21 mouse cellular contexts compared by ENCODE assay signal in genomic region chr3:145242138-145242537, GRCm38 (mm10). TPM values are rescaled to one million over a fixed set of nuclear protein-coding genes. Genes with fewer than 3 reads are reported as not detected.
DNase-seq lines count a peak whose midpoint lies in the region; ATAC-seq and TF ChIP-seq lines count a peak whose summit lies in the region.
"Had no signal": no experiment of that assay in that cellular context is flagged by ENCODE, and none has a peak within 500 bp of the region (broad histone marks: within the 10 kb centered on the region; RNA-seq: fewer than 3 reads in every experiment).

No protein-coding gene starts in this region.

- peak; percentile 67 for DNase-seq in embryonic facial prominence, embryonic 11.5 days (ENCODE audit: low spot score)
- no peak for DNase-seq in embryonic facial prominence, embryonic 10.5 days (ENCODE audit: low spot score)
- peak; percentile 71 for DNase-seq in embryonic facial prominence, embryonic 14.5 days (ENCODE audit: low spot score)
- DNase-seq in forelimb bud, embryonic 11.5 days (ENCODE audit: low read depth, low spot score): peak; percentile 35
- peak; percentile 72 for DNase-seq in limb, embryonic 14.5 days (ENCODE audit: low spot score)
- no peak for DNase-seq in kidney, adult 2 months
- DNase-seq in lung, postnatal 10 days: no peak
- DNase-seq in thymus, postnatal 14 days: no peak
- DNase-seq: adrenal gland, adult 2 months; adrenal gland, postnatal 10 days; adrenal gland, postnatal 25 days; cerebellum, adult 11 months; cerebellum, adult 18-20 months; cerebellum, adult 8-10 months; cerebellum, adult 9-11 months; cerebellum, postnatal 14 days; cerebellum, postnatal 36 days had no signal

- H3K27ac ChIP-seq in embryonic facial prominence, embryonic 11.5 days (replicated peaks; ENCODE audit: low read depth, low read length): no peak overlapping the region
- no peak overlapping the region for H3K27ac ChIP-seq in embryonic facial prominence, embryonic 10.5 days (replicated peaks)
- no peak overlapping the region for H3K27ac ChIP-seq in embryonic facial prominence, embryonic 14.5 days (replicated peaks; ENCODE audit: low read depth, low read length)
- 0 out of 2 replicates have a peak overlapping the region, but pooled peaks have one; percentile 49 for H3K27ac ChIP-seq in limb, embryonic 14.5 days (replicated peaks; ENCODE audit: low read depth, low read length)
- no peak overlapping the region for H3K27ac ChIP-seq in kidney, adult 2 months (ENCODE audit: insufficient read depth, low read depth, low read length)
- H3K27ac ChIP-seq: embryonic facial prominence, embryonic 13.5 days; forebrain, embryonic 12.5 days had no signal

- H3K9ac ChIP-seq in embryonic facial prominence, embryonic 11.5 days (replicated peaks; ENCODE audit: low read length): no peak overlapping the region
- H3K9ac ChIP-seq in embryonic facial prominence, embryonic 14.5 days (ENCODE audit: low read depth, low read length): no peak overlapping the region
- no peak overlapping the region for H3K9ac ChIP-seq in limb, embryonic 14.5 days (ENCODE audit: low read depth, low read length, severe bottlenecking)
- H3K9ac ChIP-seq: embryonic facial prominence, embryonic 13.5 days; forebrain, embryonic 12.5 days had no signal

- no peak overlapping the region for H3K4me2 ChIP-seq in embryonic facial prominence, embryonic 11.5 days (ENCODE audit: low read depth, low read length)
- no peak overlapping the region for H3K4me2 ChIP-seq in embryonic facial prominence, embryonic 14.5 days (ENCODE audit: low read depth, low read length)
- H3K4me2 ChIP-seq in limb, embryonic 14.5 days (replicated peaks; ENCODE audit: low read depth, low read length, severe bottlenecking): no peak overlapping the region
- H3K4me2 ChIP-seq: embryonic facial prominence, embryonic 13.5 days; forebrain, embryonic 12.5 days had no signal

- no peak for TF ChIP-seq CTCF in kidney, adult 2 months (conservative IDR thresholded peaks at IDR 0.05; ENCODE audit: insufficient read depth, insufficient read length, low read depth, low read length)

- no peaks in the 10 kb centered on the region for H3K36me3 ChIP-seq in embryonic facial prominence, embryonic 11.5 days (replicated peaks; ENCODE audit: control insufficient read depth, insufficient read depth, low read depth, low read length)
- no peaks in the 10 kb centered on the region for H3K36me3 ChIP-seq in embryonic facial prominence, embryonic 10.5 days (replicated peaks)
- no peaks in the 10 kb centered on the region for H3K36me3 ChIP-seq in embryonic facial prominence, embryonic 14.5 days (ENCODE audit: control insufficient read depth, insufficient read depth, low read length)
- H3K36me3 ChIP-seq in limb, embryonic 14.5 days (ENCODE audit: control insufficient read depth, insufficient read depth, low read length): no peaks in the 10 kb centered on the region
- no peaks in the 10 kb centered on the region for H3K36me3 ChIP-seq in kidney, adult 2 months (ENCODE audit: control insufficient read depth, insufficient read depth, low read length)
- H3K36me3 ChIP-seq: embryonic facial prominence, embryonic 13.5 days; forebrain, embryonic 12.5 days had no signal

- TF ChIP-seq POLR2A in limb, embryonic 14.5 days (IDR thresholded peaks at IDR 0.05; ENCODE audit: borderline replicate concordance, extremely low read depth, insufficient read depth, insufficient read length): no peak
- TF ChIP-seq POLR2A in kidney, adult 2 months (IDR thresholded peaks at IDR 0.05; ENCODE audit: low read depth, low read length): no peak

- no peaks in the 10 kb centered on the region for H3K4me1 ChIP-seq in embryonic facial prominence, embryonic 11.5 days (ENCODE audit: control insufficient read depth, insufficient read depth, low read length)
- H3K4me1 ChIP-seq in embryonic facial prominence, embryonic 10.5 days: peaks cover 5% of the 10 kb centered on the region; the same call in 1 of the 2 replicates
- H3K4me1 ChIP-seq in embryonic facial prominence, embryonic 14.5 days (ENCODE audit: control insufficient read depth, insufficient read depth, low read length): peaks cover 7% of the 10 kb centered on the region
- H3K4me1 ChIP-seq in limb, embryonic 14.5 days (ENCODE audit: control insufficient read depth, insufficient read depth, low read length): peaks cover 20% of the 10 kb centered on the region
- H3K4me1 ChIP-seq in kidney, adult 2 months (ENCODE audit: control insufficient read depth, insufficient read depth, low read length): no peaks in the 10 kb centered on the region
- H3K4me1 ChIP-seq: forebrain, embryonic 12.5 days had no signal

- no peak overlapping the region for H3K4me3 ChIP-seq in embryonic facial prominence, embryonic 11.5 days (ENCODE audit: low read depth, low read length)
- H3K4me3 ChIP-seq in embryonic facial prominence, embryonic 10.5 days: no peak overlapping the region
- no peak overlapping the region for H3K4me3 ChIP-seq in embryonic facial prominence, embryonic 14.5 days (ENCODE audit: low read depth, low read length)
- no peak overlapping the region for H3K4me3 ChIP-seq in limb, embryonic 14.5 days (replicated peaks; ENCODE audit: low read length)
- H3K4me3 ChIP-seq in kidney, adult 2 months (ENCODE audit: insufficient read depth, low read depth, low read length): no peak overlapping the region
- H3K4me3 ChIP-seq: embryonic facial prominence, embryonic 13.5 days; forebrain, embryonic 12.5 days had no signal

- H3K27me3 ChIP-seq in embryonic facial prominence, embryonic 11.5 days (ENCODE audit: control insufficient read depth, insufficient read depth, low read length): no peaks in the 10 kb centered on the region
- H3K27me3 ChIP-seq in embryonic facial prominence, embryonic 10.5 days (replicated peaks; ENCODE audit: low read depth, poor library complexity, severe bottlenecking): no peaks in the 10 kb centered on the region
- no peaks in the 10 kb centered on the region for H3K27me3 ChIP-seq in embryonic facial prominence, embryonic 14.5 days (replicated peaks; ENCODE audit: control insufficient read depth, insufficient read depth, low read length)
- no peaks in the 10 kb centered on the region for H3K27me3 ChIP-seq in limb, embryonic 14.5 days (ENCODE audit: control insufficient read depth, insufficient read depth, low read length)
- no peaks in the 10 kb centered on the region for H3K27me3 ChIP-seq in kidney, adult 2 months (replicated peaks; ENCODE audit: control insufficient read depth, insufficient read depth, low read length)
- H3K27me3 ChIP-seq: embryonic facial prominence, embryonic 13.5 days; forebrain, embryonic 12.5 days had no signal

- ATAC-seq in embryonic facial prominence, embryonic 11.5 days (replicated peaks; ENCODE audit: insufficient number of reproducible peaks, low FRiP score, low TSS enrichment, low read depth): no peak
- ATAC-seq in embryonic facial prominence, embryonic 14.5 days (ENCODE audit: low read depth): no peak
- ATAC-seq in limb, embryonic 14.5 days (ENCODE audit: low FRiP score, low read depth): peak; percentile 66; the same call in 1 of the 2 replicates
- ATAC-seq: forebrain, embryonic 14.5 days; forebrain, embryonic 16.5 days had no signal

- no peaks in the 10 kb centered on the region for H3K9me3 ChIP-seq in embryonic facial prominence, embryonic 11.5 days (replicated peaks; ENCODE audit: control insufficient read depth, low read length)
- H3K9me3 ChIP-seq in embryonic facial prominence, embryonic 10.5 days: no peaks in the 10 kb centered on the region
- no peaks in the 10 kb centered on the region for H3K9me3 ChIP-seq in embryonic facial prominence, embryonic 14.5 days (ENCODE audit: control insufficient read depth, low read length)
- H3K9me3 ChIP-seq in limb, embryonic 14.5 days (ENCODE audit: control insufficient read depth, low read length): no peaks in the 10 kb centered on the region
- H3K9me3 ChIP-seq: embryonic facial prominence, embryonic 13.5 days; forebrain, embryonic 12.5 days had no signal

- WGBS in embryonic facial prominence, embryonic 11.5 days: 38% methylated on average over 5 of the region's 5 CpGs
- 57% methylated on average over 5 of the region's 5 CpGs for WGBS in embryonic facial prominence, embryonic 10.5 days
- WGBS in embryonic facial prominence, embryonic 14.5 days: 22% methylated on average over 5 of the region's 5 CpGs
- WGBS in limb, embryonic 14.5 days: 13% methylated on average over 5 of the region's 5 CpGs
- WGBS in kidney, adult 2 months: 59% methylated on average over 5 of the region's 5 CpGs

RNA-seq across cellular contexts. Expression of gene Col24a1, which starts 50.1 kb away (rescaled TPM):
- 1.9 and 2.1 TPM in 2 replicates for polyA plus RNA-seq in embryonic facial prominence, embryonic 11.5 days (2014; fragmentation: Nextera tagmentation; extraction: Ambion mirVana)
- polyA plus RNA-seq in embryonic facial prominence, embryonic 10.5 days (2016; fragmentation: Nextera tagmentation; extraction: Ambion mirVana): 1.1 TPM in 2 replicates
- 12.6 and 16.3 TPM in 2 replicates for polyA plus RNA-seq in embryonic facial prominence, embryonic 14.5 days (2014; fragmentation: Nextera tagmentation; extraction: Ambion mirVana)
- 24.0 and 24.3 TPM in 2 replicates for polyA plus RNA-seq in limb, embryonic 14.5 days (2012; rRNA removed)
- polyA plus RNA-seq in limb, embryonic 14.5 days (2014; fragmentation: Nextera tagmentation; extraction: Ambion mirVana): 9.5 TPM in 2 replicates
- polyA plus RNA-seq in kidney, adult 2 months (2012; rRNA removed): 0.20 and 0.22 TPM in 2 replicates

Comparison
In these comparisons a context has a peak if more than half of its experiments do, and no peak if none do; other contexts are left out.
1. DNase-seq: peak in embryonic facial prominence, embryonic 11.5 days (single experiment), embryonic facial prominence, embryonic 14.5 days (single experiment), forelimb bud, embryonic 11.5 days (single experiment) and limb, embryonic 14.5 days (single experiment); none in embryonic facial prominence, embryonic 10.5 days (single experiment), kidney, adult 2 months (single experiment), lung, postnatal 10 days (single experiment) and thymus, postnatal 14 days (single experiment).